Mouse (Mus musculus) liver, embryonic 14.5 days (tissue): ENCODE measurements around the gene Vezt.

Experiments used
- CTCF ChIP-seq: IDR thresholded peaks from 2 replicates; pipeline ENCODE4 v1.5.1; 2016; ENCODE audit warnings: antibody characterized with exemption, low read depth, control low read depth
- EP300 ChIP-seq: IDR thresholded peaks from 2 replicates; pipeline ENCODE4 v1.6.1; 2016; ENCODE audit warnings: antibody characterized with exemption, low read depth

DNA sequence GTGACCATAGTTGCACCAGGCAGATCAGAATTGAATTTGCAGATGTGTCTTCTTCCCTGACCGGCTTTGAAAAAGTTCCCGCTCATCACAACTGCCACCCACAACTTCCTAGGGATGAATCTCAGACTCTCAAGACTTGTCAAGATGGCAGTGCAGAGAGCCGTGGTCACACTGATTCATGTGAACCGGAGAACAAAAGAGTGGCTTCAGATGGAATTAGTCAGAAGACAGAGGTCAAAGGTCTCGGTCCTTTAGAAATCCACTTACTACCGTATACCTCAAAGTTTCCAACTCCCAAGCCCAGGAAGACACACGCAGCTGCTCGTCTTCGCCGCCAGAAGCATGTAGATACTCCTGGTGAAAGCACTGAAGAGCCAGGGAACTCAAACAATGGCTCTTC, 8.3 kb upstream of the Vezt start:
- TF ChIP-seq EP300 = no peak
- TF ChIP-seq CTCF = no peak
